Comparison of ENCODE assay signal across 8 mouse cellular contexts in genomic region chr11:86995625-86996221, GRCm38 (mm10). TPM values are rescaled to one million over a fixed set of nuclear protein-coding genes. Genes with fewer than 3 reads are reported as not detected.
DNase-seq lines count a peak whose midpoint lies in the region; ATAC-seq and TF ChIP-seq lines count a peak whose summit lies in the region.

No protein-coding gene starts in this region.

- H3K79me2 ChIP-seq in MEL (ENCODE audit: control insufficient read depth, insufficient read depth, low read length, poor library complexity): no peaks in the 10 kb centered on the region; the same call in 1 of the 2 replicates

- peak; percentile 70 to 71 for TF ChIP-seq EP300 in MEL (IDR thresholded peaks at IDR 0.05; ENCODE audit: low read depth in 1 of 2, low read length in 2 of 2)

- peak; percentile 90 for TF ChIP-seq RAD21 in MEL (IDR thresholded peaks at IDR 0.05; ENCODE audit: low read depth, low read length)

- H3K4me3 ChIP-seq in MEL (ENCODE audit: control insufficient read depth in 1 of 2, insufficient read depth in 1 of 2, low read depth in 2 of 2, low read length in 2 of 2): peak overlapping the region; percentile 37 to 72
- H3K4me3 ChIP-seq in bone marrow, adult 2 months (replicated peaks; ENCODE audit: control insufficient read depth, low read depth, low read length): no peak overlapping the region
- no peak overlapping the region for H3K4me3 ChIP-seq in embryonic fibroblast, embryonic 13.5 days (ENCODE audit: insufficient read depth, low read length)
- no peak overlapping the region for H3K4me3 ChIP-seq in heart, embryonic 12.5 days
- no peak overlapping the region for H3K4me3 ChIP-seq in lung, embryonic 16.5 days (ENCODE audit: low read length)

- DNase-seq in MEL (ENCODE audit: low read depth, low spot score): peak; percentile 93
- peak; percentile 72 to 76 for DNase-seq in kidney, postnatal 4 days
- peak; percentile 86 for DNase-seq in retina, embryonic 14.5 days (ENCODE audit: low spot score)
- DNase-seq in urinary bladder, postnatal 4 days (ENCODE audit: low spot score in 2 of 2): no peak

- peaks cover 13 to 23% of the 10 kb centered on the region in 2 experiments for H3K4me1 ChIP-seq in MEL (ENCODE audit: control insufficient read depth in 1 of 2, insufficient read depth in 2 of 2, low read length in 2 of 2)
- no peaks in the 10 kb centered on the region; the same call in 1 of the 2 replicates for H3K4me1 ChIP-seq in bone marrow, adult 2 months (ENCODE audit: control insufficient read depth, insufficient read depth, low read length)
- H3K4me1 ChIP-seq in embryonic fibroblast, embryonic 13.5 days (ENCODE audit: control insufficient read depth, insufficient read depth, low read length): no peaks in the 10 kb centered on the region
- H3K4me1 ChIP-seq in heart, embryonic 12.5 days (replicated peaks): peaks cover 29% of the 10 kb centered on the region
- H3K4me1 ChIP-seq in lung, embryonic 16.5 days (replicated peaks; ENCODE audit: control insufficient read depth, insufficient read depth, low read length): peaks cover 21% of the 10 kb centered on the region

- no peaks in the 10 kb centered on the region for H3K9me3 ChIP-seq in MEL (replicated peaks; ENCODE audit: insufficient read depth, low read length)
- H3K9me3 ChIP-seq in heart, embryonic 12.5 days (replicated peaks): no peaks in the 10 kb centered on the region
- H3K9me3 ChIP-seq in lung, embryonic 16.5 days (ENCODE audit: control insufficient read depth, low read length): no peaks in the 10 kb centered on the region

- peaks cover 0 to 23% of the 10 kb centered on the region in 2 experiments; a peak in 2 of 4 replicates for H3K36me3 ChIP-seq in MEL (ENCODE audit: control insufficient read depth in 1 of 2, insufficient read depth in 2 of 2, low read length in 2 of 2)
- H3K36me3 ChIP-seq in heart, embryonic 12.5 days: peaks cover 1% of the 10 kb centered on the region; the same call in 1 of the 2 replicates
- no peaks in the 10 kb centered on the region for H3K36me3 ChIP-seq in lung, embryonic 16.5 days (ENCODE audit: control insufficient read depth, insufficient read depth, low read length)

- H3K27ac ChIP-seq in MEL (ENCODE audit: control insufficient read depth, low read depth, low read length): peak overlapping the region; percentile 17; the same call in 1 of the 2 replicates
- H3K27ac ChIP-seq in bone marrow, adult 2 months (ENCODE audit: control insufficient read depth, insufficient read depth, low read depth, low read length, poor library complexity): no peak overlapping the region
- no peak overlapping the region for H3K27ac ChIP-seq in embryonic fibroblast, embryonic 13.5 days (ENCODE audit: insufficient read depth, low read length)
- H3K27ac ChIP-seq in heart, embryonic 12.5 days (ENCODE audit: poor library complexity, severe bottlenecking): peak overlapping the region; percentile 31; the same call in 1 of the 2 replicates
- no peak overlapping the region for H3K27ac ChIP-seq in lung, embryonic 16.5 days (ENCODE audit: low read length)

- H3K9ac ChIP-seq in MEL (ENCODE audit: control insufficient read depth, low read depth, low read length, poor library complexity, severe bottlenecking): peak overlapping the region; percentile 54
- H3K9ac ChIP-seq in heart, embryonic 12.5 days: peak overlapping the region; percentile 60; the same call in 1 of the 2 replicates
- H3K9ac ChIP-seq in lung, embryonic 16.5 days (ENCODE audit: low read length): peak overlapping the region; percentile 3; the same call in 1 of the 2 replicates

- no peak for ATAC-seq in heart, embryonic 12.5 days (ENCODE audit: insufficient number of reproducible peaks, low FRiP score)
- ATAC-seq in lung, embryonic 16.5 days (ENCODE audit: low read depth): no peak

- 32% methylated on average over 6 of the region's 6 CpGs for WGBS in bone marrow, adult 2 months
- WGBS in heart, embryonic 12.5 days: 36% methylated on average over 6 of the region's 6 CpGs
- 40% methylated on average over 6 of the region's 6 CpGs for WGBS in lung, embryonic 16.5 days

- TF ChIP-seq POLR2A in MEL (IDR thresholded peaks at IDR 0.05; ENCODE audit: control insufficient read depth in 1 of 2, insufficient read depth in 1 of 2, low read depth in 1 of 2, low read length in 2 of 2, poor library complexity in 1 of 2): no peak
- no peak for TF ChIP-seq POLR2A in bone marrow, adult 2 months (IDR thresholded peaks at IDR 0.05; ENCODE audit: borderline replicate concordance, control insufficient read depth, low read depth, low read length)
- no peak for TF ChIP-seq POLR2A in embryonic fibroblast, embryonic 13.5 days (IDR thresholded peaks at IDR 0.05; ENCODE audit: low read depth, low read length)

- H3K27me3 ChIP-seq in MEL (ENCODE audit: control insufficient read depth in 1 of 2, insufficient read depth in 2 of 2, low read length in 2 of 2): no peaks in the 10 kb centered on the region
- H3K27me3 ChIP-seq in heart, embryonic 12.5 days (replicated peaks): no peaks in the 10 kb centered on the region
- no peaks in the 10 kb centered on the region for H3K27me3 ChIP-seq in lung, embryonic 16.5 days (ENCODE audit: control insufficient read depth, insufficient read depth, low read depth, low read length)

- TF ChIP-seq CTCF in MEL (IDR thresholded peaks at IDR 0.05 in 2 of 3, conservative IDR thresholded peaks at IDR 0.05 in 1 of 3; ENCODE audit: control insufficient read depth in 1 of 3, insufficient read depth in 1 of 3, low read depth in 2 of 3, low read length in 3 of 3, poor library complexity in 1 of 3, severe bottlenecking in 1 of 3): peak; percentile 78 to 94 (median 89)
- peak; percentile 72 for TF ChIP-seq CTCF in bone marrow, adult 2 months (IDR thresholded peaks at IDR 0.05; ENCODE audit: control insufficient read depth, insufficient read depth, low read length)
- peak; percentile 64 for TF ChIP-seq CTCF in embryonic fibroblast, embryonic 13.5 days (IDR thresholded peaks at IDR 0.05; ENCODE audit: borderline replicate concordance, insufficient read depth, low read length)

- no peak overlapping the region for H3K4me2 ChIP-seq in heart, embryonic 12.5 days
- no peak overlapping the region for H3K4me2 ChIP-seq in lung, embryonic 16.5 days (ENCODE audit: low read depth, low read length)

TF ChIP-seq in MEL, 35 proteins besides CTCF, POLR2A, EP300 and RAD21 (continues in another document):
- TF ChIP-seq SIN3A (IDR thresholded peaks at IDR 0.05; ENCODE audit: low read length): peak; percentile 93
- peak; percentile 78 for TF ChIP-seq RCOR1 (IDR thresholded peaks at IDR 0.05; ENCODE audit: low read depth, low read length)
- peak; percentile 99 for TF ChIP-seq ZNF384 (IDR thresholded peaks at IDR 0.05; ENCODE audit: low read depth, low read length)
- TF ChIP-seq MAX (IDR thresholded peaks at IDR 0.05; ENCODE audit: low read length): peak; percentile 57; the same call in 1 of the 2 replicates
- TF ChIP-seq MXI1 (IDR thresholded peaks at IDR 0.05; ENCODE audit: low read depth, low read length): peak; percentile 71; the same call in 1 of the 2 replicates
- 0 out of 2 replicates have a peak, but pooled peaks have one; percentile 38 for TF ChIP-seq KAT2A (conservative IDR thresholded peaks at IDR 0.05; ENCODE audit: low read depth, low read length)
- peak; percentile 63; the same call in 1 of the 2 replicates for TF ChIP-seq HCFC1 (IDR thresholded peaks at IDR 0.05; ENCODE audit: low read depth, low read length)
- TF ChIP-seq CHD2 (IDR thresholded peaks at IDR 0.05; ENCODE audit: low read length): no peak
- TF ChIP-seq ZKSCAN1 (IDR thresholded peaks at IDR 0.05; ENCODE audit: low read depth, low read length): peak; percentile 71; the same call in 1 of the 2 replicates
- TF ChIP-seq NRF1 (IDR thresholded peaks at IDR 0.05; ENCODE audit: insufficient read depth, low read depth, low read length, poor library complexity, severe bottlenecking): no peak
- TF ChIP-seq TCF12 (IDR thresholded peaks at IDR 0.05; ENCODE audit: low read depth, low read length): peak; percentile 53; the same call in 1 of the 2 replicates
- TF ChIP-seq MYB (IDR thresholded peaks at IDR 0.05; ENCODE audit: low read depth, low read length): peak; percentile 83
- TF ChIP-seq USF2 (IDR thresholded peaks at IDR 0.05; ENCODE audit: borderline replicate concordance in 1 of 2, insufficient read depth in 1 of 2, low read depth in 1 of 2, low read length in 2 of 2): no peak
- TF ChIP-seq MAFK (IDR thresholded peaks at IDR 0.05; ENCODE audit: borderline replicate concordance, low read depth, low read length): peak; percentile 46; the same call in 1 of the 2 replicates
- TF ChIP-seq BHLHE40 (IDR thresholded peaks at IDR 0.05; ENCODE audit: borderline replicate concordance, low read depth, low read length): peak; percentile 74
- TF ChIP-seq NELFE (IDR thresholded peaks at IDR 0.05; ENCODE audit: low read depth, low read length): peak; percentile 46; the same call in 1 of the 2 replicates
- peak; percentile 90 for TF ChIP-seq ZC3H11A (IDR thresholded peaks at IDR 0.05; ENCODE audit: low read depth, low read length)
- no peak for TF ChIP-seq POLR2AphosphoS5 (IDR thresholded peaks at IDR 0.05; ENCODE audit: borderline replicate concordance, low read depth, low read length)
- TF ChIP-seq USF1 (IDR thresholded peaks at IDR 0.05; ENCODE audit: low read depth, low read length): 0 out of 2 replicates have a peak, but pooled peaks have one; percentile 26
- TF ChIP-seq JUND (IDR thresholded peaks at IDR 0.05; ENCODE audit: low read depth, low read length): peak; percentile 70; the same call in 1 of the 2 replicates
- TF ChIP-seq ELF1 (IDR thresholded peaks at IDR 0.05; ENCODE audit: low read depth, low read length): peak; percentile 50; the same call in 1 of the 2 replicates
- TF ChIP-seq UBTF (IDR thresholded peaks at IDR 0.05; ENCODE audit: borderline replicate concordance, insufficient read depth, low read depth, low read length): no peak
- TF ChIP-seq MAZ (IDR thresholded peaks at IDR 0.05; ENCODE audit: low read depth, low read length): peak; percentile 76; the same call in 1 of the 2 replicates
- peak; percentile 68 for TF ChIP-seq GATA1 (IDR thresholded peaks at IDR 0.05; ENCODE audit: low read depth, low read length)
- no peak for TF ChIP-seq ZMIZ1 (IDR thresholded peaks at IDR 0.05; ENCODE audit: low read depth, low read length)

RNA-seq across cellular contexts. Expression of gene Ypel2, which starts 2.2 kb away (rescaled TPM):
- 0.23 and 0.33 TPM in 2 replicates for total RNA-seq in MEL (2012; rRNA removed)
- under 1 TPM in 1 of 2 experiments, not detected in 1; 0.52 TPM for polyA plus RNA-seq in MEL (2012; ENCODE audit: insufficient read depth in 1 of 2, insufficient read length in 2 of 2, low read depth in 1 of 2, low replicate concordance in 2 of 2, missing spikeins in 1 of 2)
- polyA plus RNA-seq in bone marrow, adult 2 months (2011; ENCODE audit: insufficient read depth, insufficient read length, low replicate concordance, missing spikeins): 3.4 and 4.7 TPM in 2 replicates
- polyA plus RNA-seq in embryonic fibroblast, embryonic 13.5 days (2011; ENCODE audit: insufficient read length, low read depth, missing spikeins): 10.2 and 10.4 TPM in 2 replicates
- 24.0 and 25.8 TPM in 2 replicates for polyA plus RNA-seq in heart, embryonic 12.5 days (2016; fragmentation: Nextera tagmentation; extraction: Ambion mirVana)
- 11.4 and 11.8 TPM in 2 replicates for polyA plus RNA-seq in lung, embryonic 16.5 days (2015; fragmentation: Nextera tagmentation; extraction: Ambion mirVana)

Comparison
In these comparisons a context has a peak if more than half of its experiments do, and no peak if none do; other contexts are left out.
1. DNase-seq: peak in MEL (single experiment), kidney, postnatal 4 days (2 of 2) and retina, embryonic 14.5 days (single experiment); none in urinary bladder, postnatal 4 days (0 of 2).
2. H3K27ac ChIP-seq: peak in MEL (single experiment) and heart, embryonic 12.5 days (single experiment); none in bone marrow, adult 2 months (single experiment), embryonic fibroblast, embryonic 13.5 days (single experiment) and lung, embryonic 16.5 days (single experiment).
3. H3K4me3 ChIP-seq: peak in MEL (2 of 2); none in bone marrow, adult 2 months (single experiment), embryonic fibroblast, embryonic 13.5 days (single experiment), heart, embryonic 12.5 days (single experiment) and lung, embryonic 16.5 days (single experiment).
4. H3K9ac ChIP-seq: peak in every context shown above with its lines; median percentile 60 in heart, embryonic 12.5 days; 54 in MEL; 3 in lung, embryonic 16.5 days.
5. Peak in every context shown above with its lines, with median percentiles within 50 percentile points of each other: CTCF ChIP-seq.